Mouse (Mus musculus) embryonic facial prominence, embryonic 10.5 days (tissue): ENCODE measurements around the gene Tmsb10. TPM values are rescaled to one million over a fixed set of nuclear protein-coding genes. Genes with fewer than 3 reads are reported as not detected.

Source experiments
- DNase-seq: peaks from one replicate; pipeline ENCODE4 v3.0.0-alpha.2; 2017; ENCODE audit warnings: low spot score
- H3K27ac ChIP-seq: fragments of 300-500 bp; sonication (generic); replicated peaks from 2 replicates; pipeline ENCODE4 v1.5.1; 2016; ENCODE audit warnings: mild to moderate bottlenecking
- H3K27me3 ChIP-seq: fragments of 300-500 bp; sonication (generic); replicated peaks from 2 replicates; pipeline ENCODE4 v1.6.1; 2016; ENCODE audit warnings: low read depth, mild to moderate bottlenecking; ENCODE audit not compliant: poor library complexity, severe bottlenecking
- H3K36me3 ChIP-seq: fragments of 300-500 bp; sonication (generic); replicated peaks from 2 replicates; pipeline ENCODE4 v1.6.1; 2016; ENCODE audit warnings: mild to moderate bottlenecking, moderate library complexity
- H3K4me1 ChIP-seq: fragments of 300-500 bp; sonication (generic); 2 replicates; pipeline ENCODE4 v1.6.1; 2016
- H3K4me3 ChIP-seq: fragments of 300-500 bp; sonication (generic); 2 replicates; pipeline ENCODE4 v1.5.1; 2016; ENCODE audit warnings: mild to moderate bottlenecking, moderate library complexity
- H3K9me3 ChIP-seq: fragments of 300-500 bp; sonication (generic); 2 replicates; pipeline ENCODE4 v1.6.1; 2016; ENCODE audit warnings: mild to moderate bottlenecking
- WGBS: fragments of 180-500 bp; shearing (Covaris S2); methylation state at CpG from one replicate; pipeline ENCODE4 v1.1.7; 2016; 5-methylcytosine and 5-hydroxymethylcytosine counted together
- polyA plus RNA-seq: library from polyadenylated mRNA; unstranded; fragments of >200 nt; fragmentation: Nextera tagmentation; extraction: Ambion mirVana; gene quantifications from 2 replicates; pipeline ENCODE4 v1.2.1, GENCODE M21; 2016

Gene Tmsb10
- polyA plus RNA-seq, 1 experiment from 2014 or later = 3,450 TPM

DNA sequence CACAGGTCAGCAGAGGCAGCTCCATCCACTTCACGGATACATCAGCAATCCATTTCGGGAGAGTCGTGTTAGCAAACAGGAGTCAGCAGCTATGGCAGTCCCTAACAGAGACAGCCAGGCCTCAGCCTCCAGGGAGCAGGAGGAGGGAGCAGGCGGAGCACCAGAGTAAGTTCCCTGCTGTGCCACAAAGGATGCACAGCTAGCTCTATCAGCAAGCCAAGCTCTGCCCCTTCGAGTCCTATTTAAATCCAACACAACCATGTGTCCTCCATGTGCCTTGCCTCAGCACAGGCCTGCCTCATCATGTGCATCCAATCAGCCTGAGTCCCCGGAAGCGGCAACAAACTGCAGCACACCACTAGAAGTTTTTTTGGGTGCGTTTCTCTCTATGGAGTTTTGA lies 35.2 kb downstream of the Tmsb10 start:
- 88% methylated on average over 8 of the region's 8 CpGs for WGBS
- H3K4me1 ChIP-seq = peaks cover 14% of the 10 kb centered on the region
- no peaks in the 10 kb centered on the region for H3K36me3 ChIP-seq
- DNase-seq = no peak
- H3K27me3 ChIP-seq = no peaks in the 10 kb centered on the region
- no peak overlapping the region for H3K27ac ChIP-seq
- no peak overlapping the region for H3K4me3 ChIP-seq
- no peaks in the 10 kb centered on the region for H3K9me3 ChIP-seq

DNA sequence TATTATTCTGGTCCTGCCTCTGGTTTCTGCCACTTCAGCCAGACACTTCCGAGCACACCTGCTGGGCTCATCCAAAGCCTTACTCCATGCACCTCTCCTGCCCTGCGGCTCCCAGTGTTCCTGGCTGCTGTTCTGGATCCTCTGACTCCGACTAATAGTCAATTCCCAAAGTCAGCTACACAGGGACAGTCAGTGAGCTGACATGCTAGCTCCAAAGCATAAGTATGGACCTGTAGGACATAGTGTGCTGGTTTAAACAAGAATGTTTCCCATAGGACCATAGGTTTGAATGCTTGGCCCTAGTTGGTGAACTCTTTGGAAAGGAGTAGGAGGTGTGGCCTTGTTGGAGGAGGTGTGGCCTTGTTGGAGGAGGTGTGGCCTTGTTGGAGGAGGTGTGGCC lies 37.5 kb downstream of the Tmsb10 start:
- H3K9me3 ChIP-seq = no peaks in the 10 kb centered on the region
- 89% methylated on average over 3 of the region's 3 CpGs for WGBS
- DNase-seq = no peak
- H3K27ac ChIP-seq = no peak overlapping the region
- no peak overlapping the region for H3K4me3 ChIP-seq
- H3K4me1 ChIP-seq = 0 out of 2 replicates have a peak, but pooled peaks cover 4% of the 10 kb centered on the region
- no peaks in the 10 kb centered on the region for H3K27me3 ChIP-seq
- H3K36me3 ChIP-seq = no peaks in the 10 kb centered on the region

DNA sequence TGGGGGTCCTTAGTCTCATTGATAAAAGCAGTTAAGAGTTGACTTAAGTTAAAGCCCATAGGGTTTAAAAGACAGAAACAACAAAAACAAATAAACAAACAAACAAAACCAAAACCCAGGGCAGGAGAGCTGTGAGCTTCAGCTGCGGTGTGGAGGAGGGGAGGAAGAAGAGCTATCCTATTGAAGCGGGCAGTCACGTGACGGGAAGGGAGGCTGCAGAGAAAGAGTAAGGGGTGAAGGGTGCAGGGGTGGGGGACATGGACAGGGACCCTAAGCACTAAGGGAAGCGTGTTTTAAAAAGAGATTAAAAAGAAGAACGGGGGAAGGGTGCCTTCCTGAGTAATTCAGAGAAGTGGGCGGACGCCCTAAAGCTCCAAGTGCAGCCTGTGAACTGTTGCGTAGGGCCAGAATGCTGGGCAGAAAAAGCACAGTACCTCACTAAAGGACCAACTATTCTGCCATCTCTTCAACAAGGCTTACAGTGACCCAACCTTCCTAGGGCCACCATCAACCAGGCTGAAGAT lies 40.0 kb downstream of the Tmsb10 start:
- no peaks in the 10 kb centered on the region for H3K36me3 ChIP-seq
- no peaks in the 10 kb centered on the region for H3K27me3 ChIP-seq
- 64% methylated on average over 9 of the region's 9 CpGs for WGBS
- no peak overlapping the region for H3K27ac ChIP-seq
- no peaks in the 10 kb centered on the region for H3K9me3 ChIP-seq
- H3K4me1 ChIP-seq = 0 out of 2 replicates have a peak, but pooled peaks cover 4% of the 10 kb centered on the region
- no peak for DNase-seq
- H3K4me3 ChIP-seq = no peak overlapping the region

DNA sequence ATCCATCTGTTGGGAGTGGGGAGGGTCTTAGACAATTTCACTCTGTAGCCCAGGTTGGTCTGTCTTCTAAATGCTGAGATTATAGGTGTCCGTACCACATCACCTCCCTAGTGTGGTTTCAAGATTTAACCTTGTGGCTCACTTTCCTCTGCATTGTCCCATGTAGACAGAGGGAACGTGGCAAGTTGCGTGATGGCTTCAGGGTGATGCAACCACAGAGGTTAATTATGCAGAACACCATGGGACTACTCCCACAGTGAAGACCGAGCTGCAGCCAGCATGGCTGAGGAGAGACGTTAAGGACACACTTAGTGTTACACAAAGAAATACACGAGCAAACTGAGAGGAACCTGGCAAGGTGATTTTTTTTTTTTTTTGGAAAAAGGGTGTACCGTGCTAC lies 42.2 kb downstream of the Tmsb10 start:
- no peaks in the 10 kb centered on the region for H3K27me3 ChIP-seq
- DNase-seq = no peak
- 83% methylated on average over 7 of the region's 7 CpGs for WGBS
- H3K9me3 ChIP-seq = no peaks in the 10 kb centered on the region
- 0 out of 2 replicates have a peak, but pooled peaks cover 4% of the 10 kb centered on the region for H3K4me1 ChIP-seq
- H3K4me3 ChIP-seq = no peak overlapping the region
- H3K36me3 ChIP-seq = no peaks in the 10 kb centered on the region
- H3K27ac ChIP-seq = no peak overlapping the region

DNA sequence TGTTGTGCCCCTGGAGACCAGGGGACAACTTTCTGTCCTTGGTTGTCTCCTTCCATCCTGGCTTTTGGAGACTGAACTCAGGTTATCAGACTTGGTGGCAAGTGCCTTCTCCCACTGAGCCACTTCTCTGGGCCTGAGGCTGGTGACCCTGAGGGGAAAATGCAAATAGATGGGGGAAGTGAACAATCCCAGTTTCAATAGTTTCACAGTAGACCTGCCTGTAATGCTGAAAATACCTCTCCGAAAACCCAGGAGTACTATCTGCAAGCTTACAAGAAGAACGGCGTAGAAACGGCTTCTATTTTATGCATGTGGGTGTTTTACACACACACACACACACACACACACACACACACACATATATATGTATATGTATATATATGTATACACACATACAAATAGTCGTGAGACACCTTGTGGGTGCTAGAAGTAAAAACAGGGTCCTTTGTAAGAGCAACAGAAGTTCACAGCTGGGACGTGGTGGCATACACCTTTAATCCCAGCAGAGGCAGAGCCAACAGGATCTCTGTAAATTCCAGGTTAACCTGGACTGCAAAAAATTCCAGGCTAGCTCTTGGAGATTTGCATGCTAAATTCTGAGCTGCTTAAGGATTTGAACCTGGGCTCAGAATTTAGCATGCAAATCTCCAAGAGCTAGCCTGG lies 44.3 kb downstream of the Tmsb10 start:
- H3K27me3 ChIP-seq = no peaks in the 10 kb centered on the region
- H3K27ac ChIP-seq = no peak overlapping the region
- DNase-seq = no peak
- H3K9me3 ChIP-seq = 0 out of 2 replicates have a peak, but pooled peaks cover 2% of the 10 kb centered on the region
- no peaks in the 10 kb centered on the region for H3K36me3 ChIP-seq
- 86% methylated on average over 6 of the region's 6 CpGs for WGBS
- no peak overlapping the region for H3K4me3 ChIP-seq
- H3K4me1 ChIP-seq = 0 out of 2 replicates have a peak, but pooled peaks cover 4% of the 10 kb centered on the region

DNA sequence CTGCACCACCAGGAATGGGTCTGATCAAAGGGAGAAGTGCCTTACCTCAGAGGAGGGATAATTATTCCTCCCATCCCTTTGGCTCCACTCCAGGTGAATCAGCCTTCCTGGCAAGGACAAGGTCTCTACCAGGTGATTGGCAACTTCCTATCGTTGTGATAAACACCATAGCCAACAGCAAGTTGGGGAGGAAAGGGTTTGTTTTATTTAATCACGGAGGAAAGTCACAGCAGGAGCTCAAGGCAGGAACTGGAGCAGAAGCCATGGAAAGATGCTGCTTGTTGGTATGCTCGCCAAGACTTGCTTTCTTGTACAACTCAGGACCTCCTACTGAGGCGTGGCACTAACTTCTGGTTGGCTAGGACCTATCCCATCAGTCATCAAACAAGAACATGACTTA lies 47.3 kb downstream of the Tmsb10 start:
- H3K4me1 ChIP-seq = no peaks in the 10 kb centered on the region
- no peaks in the 10 kb centered on the region for H3K27me3 ChIP-seq
- H3K4me3 ChIP-seq = no peak overlapping the region
- WGBS = 69% methylated on average over 4 of the region's 4 CpGs
- no peak for DNase-seq
- 0 out of 2 replicates have a peak, but pooled peaks cover 2% of the 10 kb centered on the region for H3K9me3 ChIP-seq
- no peak overlapping the region for H3K27ac ChIP-seq
- no peaks in the 10 kb centered on the region for H3K36me3 ChIP-seq

Other genes with a start within 250 kb of the Tmsb10 start
- gene Tcf7l1, start 169.5 kb downstream of the Tmsb10 start, polyA plus RNA-seq = 34.8 and 37.1 TPM in 2 replicates
- 32.3 and 37.5 TPM in 2 replicates for gene Kcmf1, start 58.8 kb downstream of the Tmsb10 start, polyA plus RNA-seq